Mouse (Mus musculus): ENCODE measurements around the gene Speer4d.
"Not testable (repeated sequence)": the region's sequence is repeated elsewhere in the genome, so short reads cannot be mapped to it uniquely, and the experiment has no call there.

DNA sequence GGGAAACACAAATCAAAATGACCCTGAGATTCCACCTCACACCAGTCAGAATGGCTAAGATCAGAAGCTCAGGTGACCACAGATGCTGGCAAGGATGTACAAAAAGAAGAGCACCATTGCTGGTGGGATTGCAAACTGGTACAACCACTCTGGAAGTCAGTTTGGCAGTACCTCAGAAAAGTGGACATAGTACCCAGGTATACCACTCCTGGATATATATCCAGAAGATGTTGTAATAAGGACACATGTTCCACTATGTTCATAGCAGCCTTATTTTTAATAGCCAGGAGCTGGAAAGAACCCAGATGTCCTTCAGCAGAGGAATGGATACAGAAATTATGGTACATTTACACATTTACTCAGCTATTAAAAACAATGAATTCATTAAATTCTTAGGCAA, 20.0 kb upstream of the Speer4d start:
- TF ChIP-seq CTCF (IDR thresholded peaks at IDR 0.05; ENCODE audit: extremely low read depth, insufficient read length, insufficient replicate concordance, low read depth, low read length); POLR2A (IDR thresholded peaks at IDR 0.05; ENCODE audit: low read depth, low read length): not testable (repeated sequence)

Measured in small intestine, adult 2 months (tissue).